Mouse (Mus musculus): ENCODE results near the gene Efna2. TPM values are rescaled to one million over a fixed set of nuclear protein-coding genes. Genes with fewer than 3 reads are reported as not detected.
A peak's percentile ranks its signal among the peaks of the same experiment; 100 is the strongest.
"Not testable (repeated sequence)": the region's sequence is repeated elsewhere in the genome, so short reads cannot be mapped to it uniquely, and the experiment has no call there.

The Efna2 gene
- polyA plus RNA-seq, 1 experiment from 2014 or later: 1.1 TPM

DNA sequence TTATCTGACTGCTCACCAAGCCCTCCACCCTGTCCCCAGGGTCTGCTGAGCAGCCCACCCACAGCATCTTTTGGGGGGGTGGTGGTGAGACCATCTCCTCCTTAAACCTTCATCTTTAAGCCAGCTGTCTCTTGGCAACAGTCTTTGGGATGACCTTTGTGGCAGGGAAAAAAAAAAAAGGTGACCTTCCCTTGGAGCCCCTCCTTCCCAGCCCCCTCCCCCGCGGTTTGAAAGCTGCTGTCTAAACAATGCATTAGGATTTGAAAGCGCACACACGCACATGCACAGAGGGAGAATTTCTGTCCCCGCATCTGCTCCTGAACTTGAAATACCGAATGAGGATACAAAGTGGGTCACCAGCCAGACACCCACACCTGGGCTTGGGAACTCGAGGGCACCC lies 24.8 kb downstream of the Efna2 start:
- H3K4me1 ChIP-seq (replicated peaks): no peaks in the 10 kb centered on the region
- H3K27ac ChIP-seq: no peak overlapping the region
- WGBS (ENCODE audit: insufficient replicate concordance): 47% methylated on average over 7 of the region's 7 CpGs
- H3K27me3 ChIP-seq: peaks cover 39% of the 10 kb centered on the region
- ATAC-seq (ENCODE audit: low read depth) (no peak), DNase-seq (no peak)
- no peak overlapping the region for H3K4me2 ChIP-seq
- H3K36me3 ChIP-seq: no peaks in the 10 kb centered on the region
- H3K4me3 ChIP-seq (replicated peaks): no peak overlapping the region
- H3K9ac ChIP-seq: no peak overlapping the region
- no peaks in the 10 kb centered on the region for H3K9me3 ChIP-seq (replicated peaks)

DNA sequence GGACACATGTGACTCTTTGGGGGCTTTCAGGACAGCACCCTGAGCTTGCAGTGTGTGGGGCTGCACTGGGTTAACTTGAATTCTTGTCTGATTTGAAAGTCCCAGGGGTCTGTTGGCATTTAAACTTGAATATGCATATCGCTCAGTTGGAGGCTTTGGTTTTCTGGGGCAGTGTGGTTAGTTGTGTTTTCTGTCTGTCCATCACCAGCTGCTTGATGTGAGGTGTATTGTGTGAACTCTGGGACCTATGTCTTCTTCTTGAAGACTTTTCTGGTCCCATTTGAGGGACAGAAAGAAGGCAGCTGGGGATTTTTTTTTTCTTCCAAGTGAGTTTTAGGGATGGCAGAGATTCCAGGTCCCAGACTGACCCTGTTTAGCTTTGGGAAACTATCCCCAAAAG lies 27.9 kb downstream of the Efna2 start:
- no peak overlapping the region for H3K4me2 ChIP-seq
- no peak for ATAC-seq (ENCODE audit: low read depth)
- no peak overlapping the region for H3K4me3 ChIP-seq (replicated peaks)
- no peak overlapping the region for H3K27ac ChIP-seq
- no peaks in the 10 kb centered on the region for H3K9me3 ChIP-seq (replicated peaks)
- no peaks in the 10 kb centered on the region for H3K36me3 ChIP-seq
- DNase-seq: no peak
- no peaks in the 10 kb centered on the region for H3K4me1 ChIP-seq (replicated peaks)
- H3K9ac ChIP-seq: no peak overlapping the region
- H3K27me3 ChIP-seq: peaks cover 33% of the 10 kb centered on the region
- WGBS (ENCODE audit: insufficient replicate concordance): 70% methylated on average over 1 of the region's 1 CpGs

DNA sequence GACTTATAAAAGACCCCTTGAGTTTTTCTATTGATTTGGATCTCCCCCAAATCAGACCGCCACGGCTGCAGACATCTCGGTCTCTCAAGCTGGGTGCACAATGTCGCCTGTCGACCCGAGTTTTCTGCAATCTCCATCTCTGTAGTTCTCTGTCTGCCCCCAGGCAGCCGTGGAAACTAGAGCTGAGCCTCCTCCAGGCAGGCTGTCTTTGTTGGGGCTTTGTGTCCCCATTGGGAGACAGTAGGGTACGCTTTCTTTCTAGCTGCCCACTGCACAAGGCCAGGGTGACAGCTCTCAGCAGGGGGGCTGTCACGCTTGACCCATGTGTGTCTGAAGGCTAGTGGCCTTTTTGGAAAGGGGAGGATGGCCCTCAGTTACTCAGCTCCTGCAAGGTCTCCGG lies 28.4 kb downstream of the Efna2 start:
- Histone ChIP-seq H3K27ac (no peak overlapping the region), H3K4me1 (replicated peaks) (no peaks in the 10 kb centered on the region), H3K36me3 (no peaks in the 10 kb centered on the region), H3K4me3 (replicated peaks) (no peak overlapping the region), H3K4me2 (no peak overlapping the region), H3K27me3 (peaks cover 33% of the 10 kb centered on the region), H3K9ac (no peak overlapping the region), H3K9me3 (replicated peaks) (no peaks in the 10 kb centered on the region)
- ATAC-seq (ENCODE audit: low read depth): no peak
- no peak for DNase-seq
- WGBS (ENCODE audit: insufficient replicate concordance): 67% methylated on average over 10 of the region's 10 CpGs

DNA sequence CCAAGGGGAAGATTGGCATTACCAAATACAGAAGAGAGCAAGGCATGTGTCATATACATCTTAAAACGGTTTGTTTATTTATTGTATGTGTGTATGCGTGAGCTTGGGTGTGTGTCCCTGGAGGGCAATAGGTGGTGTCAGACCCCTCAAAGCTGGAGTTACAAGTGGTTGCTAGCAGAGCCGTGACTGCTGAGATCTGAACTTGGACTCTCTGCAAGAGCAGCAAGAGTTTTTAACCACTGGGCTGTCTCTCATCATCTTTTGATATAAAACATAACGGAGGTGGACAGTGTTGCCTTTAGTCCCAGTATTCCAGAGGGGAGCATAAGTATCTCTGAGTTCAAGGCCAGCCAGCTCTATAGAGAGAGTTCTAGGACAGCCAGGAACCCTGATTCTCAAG lies 29.0 kb downstream of the Efna2 start:
- no peaks in the 10 kb centered on the region for H3K36me3 ChIP-seq
- no peaks in the 10 kb centered on the region for H3K4me1 ChIP-seq (replicated peaks)
- DNase-seq: no peak
- H3K9ac ChIP-seq: no peak overlapping the region
- no peak overlapping the region for H3K4me3 ChIP-seq (replicated peaks)
- WGBS (ENCODE audit: insufficient replicate concordance): 67% methylated on average over 4 of the region's 4 CpGs
- no peak for ATAC-seq (ENCODE audit: low read depth)
- H3K27me3 ChIP-seq: peaks cover 33% of the 10 kb centered on the region
- no peaks in the 10 kb centered on the region for H3K9me3 ChIP-seq (replicated peaks)
- H3K27ac ChIP-seq: no peak overlapping the region
- H3K4me2 ChIP-seq: no peak overlapping the region

DNA sequence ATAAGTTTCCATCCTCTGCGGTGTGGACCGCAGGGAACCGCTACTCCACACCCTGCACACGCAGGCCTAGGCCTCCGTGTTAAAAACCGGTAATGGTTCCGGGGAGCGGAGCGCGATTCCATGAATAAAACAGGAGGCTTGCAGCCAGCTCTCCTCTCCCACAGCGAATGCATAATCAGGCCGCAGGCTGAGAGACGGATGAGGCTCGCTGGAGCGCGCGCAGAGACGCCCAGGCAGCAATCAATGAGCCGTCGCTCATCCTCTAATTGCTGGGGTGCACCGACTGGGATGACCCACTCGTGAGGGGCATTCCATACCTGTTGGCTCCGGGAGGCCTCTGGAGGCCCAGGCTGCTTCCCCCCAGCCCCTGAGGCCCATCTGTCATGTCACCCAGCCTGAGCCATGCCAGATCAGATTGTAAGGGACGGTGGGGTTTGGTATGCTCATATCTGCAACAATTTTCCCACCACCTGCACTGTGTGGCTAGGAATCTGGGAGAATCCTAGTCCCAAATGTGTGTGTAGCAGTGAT lies 29.6 kb downstream of the Efna2 start:
- H3K27ac ChIP-seq: no peak overlapping the region
- ATAC-seq (ENCODE audit: low read depth) (no peak), DNase-seq (no peak)
- no peaks in the 10 kb centered on the region for H3K9me3 ChIP-seq (replicated peaks)
- peaks cover 30% of the 10 kb centered on the region for H3K27me3 ChIP-seq
- no peak overlapping the region for H3K4me3 ChIP-seq (replicated peaks)
- no peak overlapping the region for H3K4me2 ChIP-seq
- no peak overlapping the region for H3K9ac ChIP-seq
- WGBS (ENCODE audit: insufficient replicate concordance): 46% methylated on average over 24 of the region's 24 CpGs
- H3K36me3 ChIP-seq: no peaks in the 10 kb centered on the region
- no peaks in the 10 kb centered on the region for H3K4me1 ChIP-seq (replicated peaks)

DNA sequence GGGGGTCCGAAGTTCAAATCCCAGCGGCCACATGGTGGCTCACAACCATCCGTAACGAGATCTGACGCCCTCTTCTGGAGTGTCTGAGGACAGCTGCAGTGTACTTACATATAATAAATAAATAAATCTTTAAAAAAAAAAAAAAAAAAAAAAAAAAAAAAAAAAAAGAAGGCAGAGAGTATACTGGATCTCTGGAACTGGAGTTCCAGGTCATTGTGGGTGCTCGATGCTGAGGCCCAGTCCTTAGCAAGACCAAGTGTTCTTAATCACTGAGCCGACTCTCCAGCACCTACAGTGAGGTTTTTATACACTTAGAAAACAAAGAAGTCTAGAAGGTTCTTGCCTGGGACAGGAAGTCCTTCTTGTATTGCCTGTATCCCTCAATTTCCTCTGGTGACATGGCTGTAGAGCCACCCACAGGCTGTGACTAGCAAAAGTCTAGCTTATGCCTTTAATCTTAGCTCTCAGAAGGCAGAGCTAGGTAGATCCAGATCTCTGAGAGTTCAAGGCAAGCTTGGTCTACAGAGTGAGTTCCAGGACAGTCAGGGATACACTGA lies 32.3 kb downstream of the Efna2 start:
- not testable (repeated sequence) for H3K4me3 ChIP-seq (replicated peaks); DNase-seq; H3K27ac ChIP-seq; H3K9ac ChIP-seq; H3K36me3 ChIP-seq; H3K4me2 ChIP-seq; H3K9me3 ChIP-seq (replicated peaks); ATAC-seq (ENCODE audit: low read depth); H3K4me1 ChIP-seq (replicated peaks)
- H3K27me3 ChIP-seq: peaks cover 19% of the 10 kb centered on the region
- 59% methylated on average over 7 of the region's 7 CpGs for WGBS (ENCODE audit: insufficient replicate concordance)

DNA sequence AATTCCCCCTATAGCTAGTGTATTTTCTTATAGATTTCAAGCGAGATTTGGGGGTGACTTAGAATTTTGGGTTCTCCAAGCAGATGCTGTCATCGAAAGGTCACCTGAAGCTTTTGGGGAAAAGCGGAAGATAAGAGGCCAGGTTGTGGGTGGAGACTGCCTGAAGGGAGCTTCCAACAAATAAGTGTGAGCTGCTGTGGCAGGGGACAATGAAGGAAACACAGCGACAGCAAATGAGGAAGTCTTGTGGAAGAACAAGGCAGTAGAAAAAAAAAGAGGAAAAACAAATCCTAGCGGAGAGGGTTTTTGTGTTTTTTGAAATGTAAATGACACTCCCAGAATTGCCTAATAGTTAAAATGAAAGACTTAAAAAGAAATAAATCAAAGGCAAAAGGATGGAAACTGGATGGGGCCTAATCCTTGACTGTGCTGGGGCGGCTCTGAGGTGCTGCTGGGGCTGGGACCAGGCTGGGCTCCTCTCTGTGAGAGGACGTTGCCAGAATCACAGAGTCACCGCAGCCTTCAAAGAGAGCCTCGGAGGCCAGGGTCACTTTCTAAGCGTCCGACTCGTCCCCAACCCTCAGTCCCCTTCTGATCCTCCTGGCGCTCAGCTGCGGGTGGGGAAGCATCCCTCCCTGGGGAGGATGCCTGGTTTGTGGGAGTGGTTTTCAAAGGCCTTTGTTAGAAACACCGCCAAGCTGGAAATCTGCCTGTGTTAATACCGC lies 35.9 kb downstream of the Efna2 start:
- Histone ChIP-seq H3K9me3 (replicated peaks) (no peaks in the 10 kb centered on the region), H3K27me3 (peaks cover 9% of the 10 kb centered on the region; the same call in 1 of the 2 replicates), H3K4me3 (replicated peaks) (no peak overlapping the region), H3K36me3 (no peaks in the 10 kb centered on the region), H3K4me2 (no peak overlapping the region), H3K27ac (no peak overlapping the region), H3K9ac (no peak overlapping the region), H3K4me1 (replicated peaks) (no peaks in the 10 kb centered on the region)
- 29% methylated on average over 16 of the region's 16 CpGs for WGBS (ENCODE audit: insufficient replicate concordance)
- ATAC-seq (ENCODE audit: low read depth) (no peak), DNase-seq (no peak)

DNA sequence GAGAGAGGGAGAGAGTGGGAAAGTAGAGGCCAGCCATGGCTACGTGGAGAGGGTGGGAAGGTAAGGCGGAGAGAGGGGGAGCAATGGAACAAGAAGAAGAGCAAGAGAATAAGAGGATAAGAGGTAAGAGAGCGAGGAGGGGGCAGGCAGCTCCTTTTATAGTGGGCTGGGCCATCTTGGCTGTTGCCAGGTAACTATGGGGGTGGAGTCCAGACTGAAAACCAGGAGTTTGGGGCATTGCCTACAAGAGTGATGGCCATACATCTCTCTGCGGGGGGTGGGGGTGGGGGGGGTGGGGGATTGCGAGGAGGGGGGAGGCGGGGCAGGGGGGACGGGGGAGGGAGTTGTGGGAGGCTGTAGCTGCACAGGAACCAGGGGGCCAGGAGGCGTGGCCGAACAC lies 41.4 kb downstream of the Efna2 start:
- peaks cover 5% of the 10 kb centered on the region for H3K4me1 ChIP-seq (replicated peaks)
- no peak overlapping the region for H3K9ac ChIP-seq
- ATAC-seq (ENCODE audit: low read depth) (no peak), DNase-seq (no peak)
- H3K27ac ChIP-seq: no peak overlapping the region
- H3K4me3 ChIP-seq (replicated peaks): no peak overlapping the region
- no peak overlapping the region for H3K4me2 ChIP-seq
- H3K27me3 ChIP-seq: peaks cover 29% of the 10 kb centered on the region
- WGBS (ENCODE audit: insufficient replicate concordance): 45% methylated on average over 8 of the region's 9 CpGs
- no peaks in the 10 kb centered on the region for H3K9me3 ChIP-seq (replicated peaks)
- H3K36me3 ChIP-seq: no peaks in the 10 kb centered on the region

DNA sequence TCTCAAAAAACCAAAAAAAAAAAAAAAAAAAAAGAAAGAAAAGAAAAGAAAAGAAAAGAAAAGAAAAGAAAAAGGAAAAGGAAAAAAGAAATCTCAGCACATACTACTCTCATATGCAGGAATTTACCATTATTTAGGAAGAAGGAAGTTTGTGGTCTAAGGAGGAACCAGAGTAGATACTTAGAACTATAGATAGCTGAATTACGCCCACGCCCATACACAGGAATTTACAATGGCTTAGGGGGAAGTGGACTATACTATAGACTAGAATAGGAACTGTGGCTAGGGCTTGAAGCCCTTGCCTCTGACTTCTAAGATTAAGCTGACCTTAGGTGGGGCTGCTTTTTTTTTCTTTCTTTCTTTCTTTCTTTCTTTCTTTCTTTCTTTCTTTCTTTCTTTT lies 43.9 kb downstream of the Efna2 start:
- WGBS (ENCODE audit: insufficient replicate concordance): 10% methylated on average over 2 of the region's 2 CpGs
- not testable (repeated sequence) for H3K4me3 ChIP-seq (replicated peaks)

DNA sequence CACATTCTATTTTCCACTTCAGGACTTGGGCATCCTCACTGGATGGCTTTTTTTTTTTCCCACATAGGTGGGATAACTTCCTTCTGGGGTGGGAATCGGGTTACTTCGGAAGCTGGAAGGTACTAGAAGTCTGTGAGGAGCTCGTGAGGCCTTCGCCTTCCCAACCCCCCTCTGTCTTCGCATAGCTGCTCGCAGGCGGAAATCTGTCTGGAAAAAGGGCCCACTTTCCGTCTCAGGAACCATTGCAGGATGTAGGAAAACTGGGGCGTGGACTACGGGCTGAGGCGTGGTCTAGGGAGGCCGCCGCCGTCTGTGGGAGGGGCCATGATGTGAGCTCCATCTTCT lies 46.8 kb downstream of the Efna2 start:
- H3K4me2 ChIP-seq: peak overlapping the region; percentile 97
- H3K4me3 ChIP-seq (replicated peaks): peak overlapping the region; percentile 86
- peaks cover 38% of the 10 kb centered on the region for H3K4me1 ChIP-seq (replicated peaks)
- ATAC-seq (ENCODE audit: low read depth) (no peak), DNase-seq (no peak)
- peaks cover 20% of the 10 kb centered on the region; the same call in 1 of the 2 replicates for H3K27me3 ChIP-seq
- H3K9me3 ChIP-seq (replicated peaks): no peaks in the 10 kb centered on the region
- peak overlapping the region; percentile 72 for H3K9ac ChIP-seq
- peak overlapping the region; percentile 94 for H3K27ac ChIP-seq
- 1% methylated on average over 14 of the region's 14 CpGs for WGBS (ENCODE audit: insufficient replicate concordance)
- peaks cover 29% of the 10 kb centered on the region for H3K36me3 ChIP-seq

More for the DNA sequence above, 43.9 kb downstream of the Efna2 start:
- not testable (repeated sequence) for H3K4me2 ChIP-seq; DNase-seq; H3K27ac ChIP-seq; H3K9me3 ChIP-seq (replicated peaks); H3K9ac ChIP-seq; ATAC-seq (ENCODE audit: low read depth); H3K36me3 ChIP-seq
- Histone ChIP-seq H3K4me1 (replicated peaks) (peaks cover 25% of the 10 kb centered on the region), H3K27me3 (peaks cover 23% of the 10 kb centered on the region; the same call in 1 of the 2 replicates)

DNA sequence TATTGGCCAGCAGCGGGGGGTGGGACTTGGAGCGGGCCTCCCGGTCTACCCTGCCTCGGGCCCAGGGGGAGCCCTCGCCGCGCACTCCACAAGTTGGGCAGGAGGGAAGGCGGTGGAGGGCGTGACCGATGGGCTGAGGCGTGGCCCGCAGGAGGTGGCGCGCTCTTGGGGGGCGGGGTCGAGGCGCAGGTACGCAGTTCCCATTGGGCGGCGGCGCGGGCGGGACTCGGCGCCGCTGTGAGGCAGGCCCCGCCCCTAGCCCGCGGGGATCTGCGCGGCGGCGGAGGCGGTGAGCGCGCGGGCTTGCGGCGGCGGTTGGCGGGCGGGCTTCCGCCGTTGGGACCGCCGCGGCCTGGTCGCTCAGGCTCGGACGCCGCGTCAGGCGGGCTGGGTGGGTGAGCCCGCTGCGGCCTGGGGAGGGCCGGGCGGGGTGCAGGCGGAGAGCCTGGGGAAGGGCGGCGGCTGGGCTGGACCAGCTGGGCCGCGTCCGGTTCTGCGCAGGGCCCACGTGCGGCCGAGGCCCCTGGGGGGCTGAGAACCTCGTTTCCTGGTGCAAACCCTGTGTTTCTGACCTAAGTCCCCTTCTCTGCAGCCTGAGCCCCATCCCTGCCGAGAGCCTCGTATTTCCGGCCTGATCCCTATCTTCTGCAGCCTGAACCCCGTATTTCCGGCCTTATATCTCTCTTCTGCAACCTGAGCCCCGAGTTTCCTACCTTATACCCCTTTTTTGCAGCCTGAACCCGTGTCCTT lies 47.3 kb downstream of the Efna2 start, which contains the start of gene Mum1:
Gene Mum1 (plus strand): TSS at position 19 of the 750 bp plus-strand sequence.
- peak within 1 kb of the TSS; percentile 97 for H3K4me2 ChIP-seq
- H3K9me3 ChIP-seq (replicated peaks): no peaks in the 10 kb centered on the region
- H3K36me3 ChIP-seq: peaks cover 33% of the 10 kb centered on the region
- H3K4me3 ChIP-seq (replicated peaks): peak within 1 kb of the TSS; percentile 86
- H3K9ac ChIP-seq: peak within 1 kb of the TSS; percentile 94
- H3K27me3 ChIP-seq: peaks cover 20% of the 10 kb centered on the region; the same call in 1 of the 2 replicates
- ATAC-seq (ENCODE audit: low read depth) (peak; percentile 98), DNase-seq (peak; percentile 99)
- H3K4me1 ChIP-seq (replicated peaks): peaks cover 38% of the 10 kb centered on the region
- peak within 1 kb of the TSS; percentile 94 for H3K27ac ChIP-seq
- under 1% methylated on average over 75 of the region's 75 CpGs for WGBS (ENCODE audit: insufficient replicate concordance)
